Mouse (Mus musculus) forebrain, embryonic 10.5 days (tissue): ENCODE data around the gene Pdf. TPM values are rescaled to one million over a fixed set of nuclear protein-coding genes. Genes with fewer than 3 reads are reported as not detected.

ENCODE experiments used
- microRNA-seq: library from miRNA; unstranded; fragments of <30 nt; microRNA quantifications from one replicate; pipeline ENCODE4, GENCODE M21; 2017
- polyA plus RNA-seq: library from polyadenylated mRNA; unstranded; fragments of >200 nt; fragmentation: Nextera tagmentation; extraction: Ambion mirVana; gene quantifications from 2 replicates; pipeline ENCODE4 v1.2.1, GENCODE M21; 2016

The Pdf gene
- polyA plus RNA-seq, 1 experiment from 2014 or later, result 52.1 TPM

Small RNAs within 50 kb of the gene (microRNA-seq; reads per million reads assigned to microRNA genes)
- 0.90 reads per million for gene Mir7075

Other genes starting within 250 kb of the Pdf start
- 0.25 and 0.26 TPM in 2 replicates for gene Has3, start 178.4 kb downstream of the Pdf start, polyA plus RNA-seq
- 96.5 and 105 TPM in 2 replicates for gene Utp4, start 155.0 kb downstream of the Pdf start, polyA plus RNA-seq
- 7.4 and 7.7 TPM in 2 replicates for gene Sntb2, start 112.9 kb downstream of the Pdf start, polyA plus RNA-seq
- gene Vps4a, start 17.4 kb downstream of the Pdf start, polyA plus RNA-seq, result 67.6 and 69.5 TPM in 2 replicates
- 32.8 and 37.3 TPM in 2 replicates for gene Cog8, start 8.1 kb upstream of the Pdf start, polyA plus RNA-seq
- gene Nip7, start 8.3 kb upstream of the Pdf start, polyA plus RNA-seq, result 128 and 138 TPM in 2 replicates
- not detected in 2 replicates for gene Tmed6, start 17.0 kb upstream of the Pdf start, polyA plus RNA-seq
- gene Terf2, start 47.9 kb upstream of the Pdf start, polyA plus RNA-seq, result 17.0 and 19.6 TPM in 2 replicates
- 169 and 173 TPM in 2 replicates for gene Cyb5b, start 102.0 kb upstream of the Pdf start, polyA plus RNA-seq
- 7.6 and 7.8 TPM in 2 replicates for gene Nfat5, start 244.9 kb upstream of the Pdf start, polyA plus RNA-seq